Mouse (Mus musculus) ES-Bruce4 (cell line): ENCODE data around the gene Cntn5.

Experiments used
- CTCF ChIP-seq: IDR thresholded peaks from one replicate; pipeline ENCODE4 v1.8.1; 2011; ENCODE audit warnings: low read depth, low read length
- EP300 ChIP-seq: IDR thresholded peaks from 2 replicates; pipeline ENCODE4 v1.6.1; 2011; ENCODE audit warnings: low read depth, low read length; ENCODE audit not compliant: insufficient read depth
- POLR2A ChIP-seq: IDR thresholded peaks from one replicate; pipeline ENCODE4 v1.8.1; 2011; ENCODE audit warnings: low read length; ENCODE audit not compliant: insufficient read depth

GRCm38 (mm10) chr9:9886210-9886609 lies 1018.4 kb downstream of the Cntn5 start:
- no peak for TF ChIP-seq POLR2A
- no peak for TF ChIP-seq CTCF
- TF ChIP-seq EP300: no peak
